Mouse (Mus musculus) stomach, embryonic 14.5 days (tissue): ENCODE data around the gene Epb41l2. TPM values are rescaled to one million over a fixed set of nuclear protein-coding genes. Genes with fewer than 3 reads are reported as not detected.

Experiments used
- ATAC-seq: fragments of 200-750 bp; cut with Nextera tagmentation; 2 replicates; pipeline ENCODE4 v1.8.0; 2017; ENCODE audit warnings: low read depth, moderate TSS enrichment; ENCODE audit not compliant: insufficient number of reproducible peaks, insufficient read depth, low FRiP score
- H3K27ac ChIP-seq: fragments of 300-500 bp; sonication (generic); 2 replicates; pipeline ENCODE4 v1.5.1; 2014; ENCODE audit warnings: mild to moderate bottlenecking, low read length, moderate library complexity, mixed read lengths
- H3K27me3 ChIP-seq: fragments of 300-500 bp; sonication (generic); 2 replicates; pipeline ENCODE4 v1.6.1; 2014; ENCODE audit warnings: low read length, control low read depth, mixed read lengths; ENCODE audit not compliant: control insufficient read depth, insufficient read depth
- H3K36me3 ChIP-seq: fragments of 300-500 bp; sonication (generic); 2 replicates; pipeline ENCODE4 v1.6.1; 2014; ENCODE audit warnings: mild to moderate bottlenecking, control low read depth, low read length, moderate library complexity, mixed read lengths; ENCODE audit not compliant: control insufficient read depth, insufficient read depth
- H3K4me1 ChIP-seq: fragments of 300-500 bp; sonication (generic); 2 replicates; pipeline ENCODE4 v1.6.1; 2014; ENCODE audit warnings: low read length, control low read depth, mixed read lengths; ENCODE audit not compliant: control insufficient read depth, insufficient read depth
- H3K4me2 ChIP-seq: fragments of 300-500 bp; sonication (generic); replicated peaks from 2 replicates; pipeline ENCODE4 v1.6.1; 2014; ENCODE audit warnings: low read depth, low read length, control low read depth
- H3K4me3 ChIP-seq: fragments of 300-500 bp; sonication (generic); 2 replicates; pipeline ENCODE4 v1.5.1; 2014; ENCODE audit warnings: low read depth, low read length, control low read depth
- H3K9ac ChIP-seq: fragments of 300-500 bp; sonication (generic); replicated peaks from 2 replicates; pipeline ENCODE4 v1.6.1; 2014; ENCODE audit warnings: low read depth, mild to moderate bottlenecking, control low read depth, low read length, moderate library complexity, mixed read lengths
- H3K9me3 ChIP-seq: fragments of 300-500 bp; sonication (generic); 2 replicates; pipeline ENCODE4 v1.6.1; 2016; ENCODE audit warnings: low read depth, low read length, control low read depth; ENCODE audit not compliant: control insufficient read depth
- WGBS: fragments of 180-500 bp; shearing (Covaris S2); extraction: QIAGEN DNeasy Blood & Tissue Kit; methylation state at CpG from one replicate; pipeline ENCODE4 v1.1.7; 2014; 5-methylcytosine and 5-hydroxymethylcytosine counted together
- polyA plus RNA-seq: library from polyadenylated mRNA; unstranded; fragments of >200 nt; fragmentation: Nextera tagmentation; extraction: Ambion mirVana; gene quantifications from 2 replicates; pipeline ENCODE4 v1.2.1, GENCODE M21; 2014

The Epb41l2 gene
- polyA plus RNA-seq, 1 experiment from 2014 or later = 65.3 TPM

GRCm38 (mm10) chr10:25462669-25463068, 103.1 kb downstream of the Epb41l2 start:
- H3K27me3 ChIP-seq = no peaks in the 10 kb centered on the region
- no peak overlapping the region for H3K4me3 ChIP-seq
- 85% methylated on average over 3 of the region's 3 CpGs for WGBS
- no peaks in the 10 kb centered on the region for H3K9me3 ChIP-seq
- ATAC-seq = no peak
- no peaks in the 10 kb centered on the region for H3K36me3 ChIP-seq
- H3K9ac ChIP-seq = no peak overlapping the region
- H3K4me1 ChIP-seq = no peaks in the 10 kb centered on the region
- H3K27ac ChIP-seq = no peak overlapping the region
- H3K4me2 ChIP-seq = no peak overlapping the region

GRCm38 (mm10) chr10:25466493-25466892, 106.9 kb downstream of the Epb41l2 start:
- no peak overlapping the region for H3K4me2 ChIP-seq
- 42% methylated on average over 2 of the region's 2 CpGs for WGBS
- H3K27ac ChIP-seq = no peak overlapping the region
- no peaks in the 10 kb centered on the region for H3K27me3 ChIP-seq
- no peaks in the 10 kb centered on the region for H3K9me3 ChIP-seq
- no peak overlapping the region for H3K4me3 ChIP-seq
- ATAC-seq = no peak
- H3K4me1 ChIP-seq = no peaks in the 10 kb centered on the region
- no peaks in the 10 kb centered on the region for H3K36me3 ChIP-seq
- H3K9ac ChIP-seq = no peak overlapping the region

- 49% methylated on average over 2 of the region's 2 CpGs for WGBS
- Histone ChIP-seq H3K4me3 (no peak overlapping the region), H3K4me2 (no peak overlapping the region), H3K9me3 (no peaks in the 10 kb centered on the region), H3K27me3 (no peaks in the 10 kb centered on the region), H3K27ac (no peak overlapping the region), H3K4me1 (no peaks in the 10 kb centered on the region), H3K9ac (no peak overlapping the region), H3K36me3 (peaks cover 2% of the 10 kb centered on the region; the same call in 1 of the 2 replicates)
- ATAC-seq = no peak
Observed at GRCm38 (mm10) chr10:25471944-25472343, 112.3 kb downstream of the Epb41l2 start.

GRCm38 (mm10) chr10:25479716-25480115, 120.1 kb downstream of the Epb41l2 start:
- WGBS = 80% methylated on average over 3 of the region's 3 CpGs
- Histone ChIP-seq H3K9me3 (no peaks in the 10 kb centered on the region), H3K9ac (no peak overlapping the region), H3K4me2 (no peak overlapping the region), H3K36me3 (peaks cover 6% of the 10 kb centered on the region), H3K4me3 (no peak overlapping the region), H3K27ac (no peak overlapping the region), H3K4me1 (0 out of 2 replicates have a peak, but pooled peaks cover 4% of the 10 kb centered on the region), H3K27me3 (no peaks in the 10 kb centered on the region)
- no peak for ATAC-seq

GRCm38 (mm10) chr10:25482791-25483190, 123.2 kb downstream of the Epb41l2 start:
- WGBS = 45% methylated on average over 5 of the region's 5 CpGs

GRCm38 (mm10) chr10:25488456-25488855, 128.9 kb downstream of the Epb41l2 start:
- Histone ChIP-seq H3K27me3 (no peaks in the 10 kb centered on the region), H3K9ac (no peak overlapping the region), H3K4me1 (no peaks in the 10 kb centered on the region), H3K9me3 (no peaks in the 10 kb centered on the region), H3K27ac (no peak overlapping the region), H3K4me3 (no peak overlapping the region), H3K36me3 (no peaks in the 10 kb centered on the region; the same call in 1 of the 2 replicates), H3K4me2 (no peak overlapping the region)
- no peak for ATAC-seq
- 22% methylated on average over 1 of the region's 1 CpGs for WGBS

More at GRCm38 (mm10) chr10:25482791-25483190, 123.2 kb downstream of the Epb41l2 start:
- H3K9ac ChIP-seq = no peak overlapping the region
- H3K4me1 ChIP-seq = 0 out of 2 replicates have a peak, but pooled peaks cover 4% of the 10 kb centered on the region
- no peaks in the 10 kb centered on the region for H3K9me3 ChIP-seq
- no peaks in the 10 kb centered on the region for H3K27me3 ChIP-seq
- H3K36me3 ChIP-seq = peaks cover 6% of the 10 kb centered on the region
- H3K27ac ChIP-seq = no peak overlapping the region
- no peak for ATAC-seq
- no peak overlapping the region for H3K4me2 ChIP-seq
- no peak overlapping the region for H3K4me3 ChIP-seq

GRCm38 (mm10) chr10:25499323-25500071, 139.9 kb downstream of the Epb41l2 start:
- Histone ChIP-seq H3K9ac (no peak overlapping the region), H3K4me1 (no peaks in the 10 kb centered on the region), H3K4me3 (no peak overlapping the region), H3K27me3 (no peaks in the 10 kb centered on the region), H3K27ac (no peak overlapping the region), H3K4me2 (no peak overlapping the region), H3K9me3 (no peaks in the 10 kb centered on the region), H3K36me3 (peaks cover 10% of the 10 kb centered on the region; the same call in 1 of the 2 replicates)
- 60% methylated on average over 10 of the region's 10 CpGs for WGBS
- no peak for ATAC-seq

- H3K27ac ChIP-seq = no peak overlapping the region
- H3K36me3 ChIP-seq = peaks cover 14% of the 10 kb centered on the region; the same call in 1 of the 2 replicates
- ATAC-seq = no peak
- H3K4me3 ChIP-seq = no peak overlapping the region
- H3K9me3 ChIP-seq = no peaks in the 10 kb centered on the region
- no peak overlapping the region for H3K4me2 ChIP-seq
- H3K27me3 ChIP-seq = no peaks in the 10 kb centered on the region
- 46% methylated on average over 5 of the region's 5 CpGs for WGBS
- H3K4me1 ChIP-seq = no peaks in the 10 kb centered on the region
- H3K9ac ChIP-seq = no peak overlapping the region
Observed at GRCm38 (mm10) chr10:25503250-25503649, 143.7 kb downstream of the Epb41l2 start.
